Mouse (Mus musculus): ENCODE measurements at regions not wholly inside any gene's neighbourhood (a gene's known extent, or its start where the extent isn't known, plus 50 kb on each side); places are given as distances from the start of the nearest gene placed in this dataset.

GRCm38 (mm10) chr17:27364899-27365298 lies 156.3 kb downstream of the Grm4 start:
- in situ Hi-C loops (cut with MboI; ENCODE audit: unreplicated experiment in 2 of 2): no loop called here

GRCm38 (mm10) chr17:27364338-27364737 lies 156.9 kb downstream of the Grm4 start:
- in situ Hi-C loops (cut with MboI; ENCODE audit: unreplicated experiment in 2 of 2): no loop called here

GRCm38 (mm10) chr17:27363911-27364310 lies 157.3 kb downstream of the Grm4 start:
- in situ Hi-C loops (cut with MboI; ENCODE audit: unreplicated experiment in 2 of 2): no loop called here

- in situ Hi-C loops (cut with MboI; ENCODE audit: unreplicated experiment in 2 of 2): no loop called here
These were observed 158.0 kb upstream of the Lemd2 start for GRCm38 (mm10) chr17:27362221-27362620.

GRCm38 (mm10) chr17:27361362-27361761 lies 157.1 kb upstream of the Lemd2 start:
- in situ Hi-C loops (cut with MboI; ENCODE audit: unreplicated experiment in 2 of 2): no loop called here

GRCm38 (mm10) chr17:27356862-27357261 lies 152.6 kb upstream of the Lemd2 start:
- in situ Hi-C loops (cut with MboI; ENCODE audit: unreplicated experiment in 2 of 2): no loop called here

- in situ Hi-C loops (cut with MboI; ENCODE audit: unreplicated experiment in 2 of 2): no loop called here
These were observed 151.4 kb upstream of the Lemd2 start for GRCm38 (mm10) chr17:27355717-27356116.

- in situ Hi-C loops (cut with MboI; ENCODE audit: unreplicated experiment in 2 of 2): no loop called here
These were observed 150.8 kb upstream of the Lemd2 start for GRCm38 (mm10) chr17:27355056-27355455.

GRCm38 (mm10) chr17:27349911-27350310 lies 145.6 kb upstream of the Lemd2 start:
- in situ Hi-C loops (cut with MboI; ENCODE audit: unreplicated experiment in 2 of 2): no loop called here

GRCm38 (mm10) chr17:27349432-27349831 lies 145.2 kb upstream of the Lemd2 start:
- in situ Hi-C loops (cut with MboI; ENCODE audit: unreplicated experiment in 2 of 2): no loop called here

- in situ Hi-C loops (cut with MboI; ENCODE audit: unreplicated experiment in 2 of 2): no loop called here
These were observed 138.0 kb upstream of the Lemd2 start for GRCm38 (mm10) chr17:27341952-27342890.

- in situ Hi-C loops (cut with MboI; ENCODE audit: unreplicated experiment in 2 of 2): no loop called here
These were observed 135.6 kb upstream of the Lemd2 start for GRCm38 (mm10) chr17:27339823-27340222.

GRCm38 (mm10) chr17:27339261-27339660 lies 135.0 kb upstream of the Lemd2 start:
- in situ Hi-C loops (cut with MboI; ENCODE audit: unreplicated experiment in 2 of 2): no loop called here

- in situ Hi-C loops (cut with MboI; ENCODE audit: unreplicated experiment in 2 of 2): no loop called here
These were observed 131.4 kb upstream of the Lemd2 start for GRCm38 (mm10) chr17:27335621-27336020.

GRCm38 (mm10) chr17:27333593-27333992 lies 129.3 kb upstream of the Lemd2 start:
- in situ Hi-C loops (cut with MboI; ENCODE audit: unreplicated experiment in 2 of 2): no loop called here

- in situ Hi-C loops (cut with MboI; ENCODE audit: unreplicated experiment in 2 of 2): no loop called here
These were observed 128.9 kb upstream of the Lemd2 start for GRCm38 (mm10) chr17:27333141-27333540.

GRCm38 (mm10) chr17:27332076-27332475 lies 127.8 kb upstream of the Lemd2 start:
- in situ Hi-C loops (cut with MboI; ENCODE audit: unreplicated experiment in 2 of 2): no loop called here

- in situ Hi-C loops (cut with MboI; ENCODE audit: unreplicated experiment in 2 of 2): no loop called here
These were observed 127.4 kb upstream of the Lemd2 start for GRCm38 (mm10) chr17:27331630-27332029.

- in situ Hi-C loops (cut with MboI; ENCODE audit: unreplicated experiment in 2 of 2): no loop called here
These were observed 125.5 kb upstream of the Lemd2 start for GRCm38 (mm10) chr17:27329791-27330190.

- in situ Hi-C loops (cut with MboI; ENCODE audit: unreplicated experiment in 2 of 2): no loop called here
These were observed 124.9 kb upstream of the Lemd2 start for GRCm38 (mm10) chr17:27329183-27329582.

GRCm38 (mm10) chr17:27325002-27325460 lies 120.8 kb upstream of the Lemd2 start:
- in situ Hi-C loops (cut with MboI; ENCODE audit: unreplicated experiment in 2 of 2): no loop called here

GRCm38 (mm10) chr17:27323513-27323912 lies 119.2 kb upstream of the Lemd2 start:
- in situ Hi-C loops (cut with MboI; ENCODE audit: unreplicated experiment in 2 of 2): no loop called here
